ENCODE assay signal across 8 mouse cellular contexts in the genomic region with DNA sequence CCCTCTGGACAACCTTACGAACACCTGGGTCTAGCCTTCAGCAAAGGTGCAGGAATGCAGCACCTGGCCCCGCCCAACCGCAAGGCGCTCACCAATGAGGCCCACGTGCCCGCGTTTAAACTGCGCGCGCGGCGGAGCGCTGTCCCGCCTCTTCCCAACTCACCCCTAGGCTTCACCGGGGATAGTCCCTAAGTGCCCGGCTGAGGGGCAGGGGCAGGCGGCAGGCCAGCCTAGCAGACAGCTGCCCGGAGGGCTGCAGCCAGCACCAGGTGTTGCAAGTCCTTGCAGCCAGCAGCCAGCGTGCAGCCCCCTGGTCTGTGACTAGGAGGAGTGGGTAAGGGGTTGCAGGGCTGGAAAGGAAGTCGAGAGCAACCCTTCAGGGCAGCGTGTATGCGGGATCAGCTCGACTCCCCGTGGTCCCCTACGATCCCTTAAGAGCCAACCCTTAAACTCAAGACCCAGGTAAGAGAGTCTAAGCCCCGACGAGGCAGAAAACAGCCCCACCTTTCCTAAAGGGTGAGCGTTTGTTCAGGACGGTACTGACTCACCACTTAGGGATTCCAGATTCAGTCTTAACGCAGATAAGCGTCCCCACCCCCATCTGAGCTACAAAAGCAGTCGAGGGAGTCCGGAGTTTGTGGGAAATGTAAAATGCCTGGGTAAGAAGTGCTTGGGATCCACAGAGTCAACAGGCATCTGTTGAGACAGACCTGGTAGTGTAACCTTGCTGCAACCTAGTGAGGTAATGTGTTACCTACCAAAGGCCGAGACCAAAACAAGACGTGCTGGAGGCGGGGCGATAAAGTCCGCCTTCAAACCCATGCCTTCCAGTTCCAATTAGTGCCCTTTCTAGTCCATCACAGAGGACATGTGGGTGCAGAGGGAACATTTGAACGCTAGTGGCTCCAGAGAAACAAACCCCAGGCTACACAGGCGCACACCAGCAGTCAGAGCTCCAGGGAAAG.
DNase-seq lines count a peak whose midpoint lies in the region; ATAC-seq and TF ChIP-seq lines count a peak whose summit lies in the region.

No protein-coding gene starts in this region.

- no peaks in the 10 kb centered on the region for H3K9me3 ChIP-seq in heart, postnatal 0 days (replicated peaks; ENCODE audit: control insufficient read depth, low read length)
- H3K9me3 ChIP-seq in midbrain, embryonic 12.5 days = no peaks in the 10 kb centered on the region

- WGBS in heart, postnatal 0 days = 3% methylated on average over 40 of the region's 40 CpGs
- WGBS in midbrain, embryonic 12.5 days = under 1% methylated on average over 40 of the region's 40 CpGs

- intact Hi-C loops in gastrocnemius, postnatal 14 days (cut with DNase I; ENCODE audit: low total_unique reads) = no loop called here

- H3K4me3 ChIP-seq in brown adipose tissue, adult 24 weeks (ENCODE audit: insufficient read depth, low read depth, low read length) = peak overlapping the region; percentile 25
- peak overlapping the region; percentile 37 for H3K4me3 ChIP-seq in heart, postnatal 0 days (ENCODE audit: low read depth, low read length)
- peak overlapping the region; percentile 38 for H3K4me3 ChIP-seq in midbrain, embryonic 12.5 days

- no peak for TF ChIP-seq EP300 in heart, postnatal 0 days (IDR thresholded peaks at IDR 0.05; ENCODE audit: low read depth)

- peaks cover 68% of the 10 kb centered on the region for H3K27me3 ChIP-seq in heart, postnatal 0 days (ENCODE audit: control insufficient read depth, insufficient read depth, low read length)
- H3K27me3 ChIP-seq in midbrain, embryonic 12.5 days = peaks cover 76% of the 10 kb centered on the region

- H3K9ac ChIP-seq in heart, postnatal 0 days (replicated peaks; ENCODE audit: low read depth, low read length) = no peak overlapping the region
- H3K9ac ChIP-seq in midbrain, embryonic 12.5 days (replicated peaks) = 0 out of 2 replicates have a peak overlapping the region, but pooled peaks have one; percentile 37

- H3K4me2 ChIP-seq in heart, postnatal 0 days (ENCODE audit: low read depth, low read length) = peak overlapping the region; percentile 55
- peak overlapping the region; percentile 60 for H3K4me2 ChIP-seq in midbrain, embryonic 12.5 days (replicated peaks)

- DNase-seq in adrenal gland, adult (ENCODE audit: inconsistent age in 2 of 2, low spot score in 1 of 2) = peak; percentile 20 to 58
- DNase-seq in adrenal gland, postnatal 4 days (ENCODE audit: low spot score in 2 of 2) = no peak
- no peak for DNase-seq in heart, postnatal 0 days (ENCODE audit: low spot score)
- DNase-seq in kidney, postnatal 4 days = peak; percentile 69 to 80
- DNase-seq in thymus, postnatal 25 days = peak; percentile 33
- no peak for DNase-seq in gastrocnemius, postnatal 14 days

- ATAC-seq in heart, postnatal 0 days (ENCODE audit: insufficient read depth, low read depth) = no peak
- no peak; the same call in 1 of the 2 replicates for ATAC-seq in midbrain, embryonic 12.5 days (ENCODE audit: low FRiP score, low read depth)

- no peaks in the 10 kb centered on the region; the same call in 1 of the 2 replicates for H3K4me1 ChIP-seq in brown adipose tissue, adult 24 weeks (ENCODE audit: control insufficient read depth, insufficient read depth, insufficient read length, low read length)
- no peaks in the 10 kb centered on the region; the same call in 1 of the 2 replicates for H3K4me1 ChIP-seq in heart, postnatal 0 days (ENCODE audit: control insufficient read depth, insufficient read depth)
- peaks cover 22% of the 10 kb centered on the region for H3K4me1 ChIP-seq in midbrain, embryonic 12.5 days

- H3K27ac ChIP-seq in brown adipose tissue, adult 24 weeks (replicated peaks; ENCODE audit: low read depth, low read length) = no peak overlapping the region
- H3K27ac ChIP-seq in heart, postnatal 0 days (ENCODE audit: low read depth) = no peak overlapping the region
- H3K27ac ChIP-seq in midbrain, embryonic 12.5 days (replicated peaks) = no peak overlapping the region

- no peaks in the 10 kb centered on the region for H3K36me3 ChIP-seq in heart, postnatal 0 days (replicated peaks; ENCODE audit: control insufficient read depth, insufficient read depth, low read length)
- H3K36me3 ChIP-seq in midbrain, embryonic 12.5 days = no peaks in the 10 kb centered on the region

- no peak for TF ChIP-seq CTCF in heart, postnatal 0 days (IDR thresholded peaks at IDR 0.05; ENCODE audit: low read depth)

Comparison
In these comparisons a context has a peak if more than half of its experiments do, and no peak if none do; other contexts are left out.
1. DNase-seq: peak in adrenal gland, adult (2 of 2), kidney, postnatal 4 days (2 of 2) and thymus, postnatal 25 days (single experiment); none in adrenal gland, postnatal 4 days (0 of 2), heart, postnatal 0 days (single experiment) and gastrocnemius, postnatal 14 days (single experiment).
2. Peak in every context shown above with its lines, with median percentiles within 50 percentile points of each other: H3K4me3 ChIP-seq.